Mouse (Mus musculus): ENCODE measurements around the gene Saxo1.

Gene Saxo1

GRCm38 (mm10) chr4:86558228-86558627 is at the start of gene Saxo1:
TSS of gene Saxo1 (minus strand) at chr4:86558328.
- DNase-seq (ENCODE audit: low spot score in 2 of 2): no peak

DNA sequence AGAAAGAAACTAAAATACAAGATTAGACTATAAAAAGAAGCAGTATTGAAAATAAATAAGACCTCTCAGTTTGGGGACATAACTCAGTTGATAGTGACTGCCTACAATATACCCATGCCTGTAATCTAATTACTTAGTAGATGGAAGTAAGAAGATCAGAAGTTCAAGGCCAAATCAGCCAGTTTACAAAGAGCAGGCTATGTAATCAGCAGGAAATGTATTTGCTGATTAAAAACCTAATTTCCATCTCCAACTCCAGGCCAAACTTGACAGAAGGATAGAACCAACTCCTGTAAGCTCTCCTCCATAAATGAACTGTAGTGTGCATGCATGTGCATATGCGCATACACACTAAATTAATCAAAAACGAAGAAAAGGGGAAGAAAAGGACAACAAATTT is 33.2 kb upstream of the Saxo1 start:
- DNase-seq (ENCODE audit: low spot score in 2 of 2): no peak

DNA sequence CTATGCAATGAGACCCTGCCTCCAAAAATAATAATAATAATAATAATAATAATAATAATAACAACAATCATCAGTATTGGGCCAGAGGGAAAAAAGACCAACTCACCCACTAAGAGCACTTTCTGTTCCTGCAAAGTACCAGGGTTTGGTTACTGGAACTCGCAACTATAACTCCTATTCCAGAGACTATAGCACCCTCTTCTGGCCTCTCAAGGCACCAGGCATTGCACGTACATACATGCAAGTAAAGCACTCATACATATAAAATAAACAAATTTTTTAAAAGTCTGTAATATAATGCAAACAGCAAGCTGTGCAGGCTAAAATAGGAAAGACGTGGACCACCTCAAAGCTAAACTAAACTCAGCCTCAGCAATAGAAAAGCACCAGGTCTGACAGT is 30.1 kb upstream of the Saxo1 start:
- no peak for DNase-seq (ENCODE audit: low spot score in 2 of 2)

DNA sequence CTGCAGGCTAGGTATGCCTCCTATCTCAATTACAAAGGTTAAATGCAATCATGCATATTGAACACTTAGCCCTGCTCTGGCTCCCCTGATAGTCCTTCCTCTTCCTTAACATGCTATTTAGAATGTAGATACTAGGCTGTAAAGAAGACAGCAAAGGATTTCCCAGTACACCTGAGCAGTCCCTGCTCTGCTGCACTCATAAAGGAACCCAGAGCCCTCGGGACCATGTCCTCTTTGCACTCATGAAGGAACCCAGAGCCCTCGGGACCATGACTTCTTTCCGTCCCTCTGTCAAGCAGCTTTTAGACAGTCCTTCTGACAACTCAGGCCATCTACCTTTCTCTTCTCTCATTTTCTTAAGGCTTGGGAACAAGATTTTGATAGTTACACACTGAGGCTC is 22.5 kb upstream of the Saxo1 start:
- no peak for DNase-seq (ENCODE audit: low spot score in 2 of 2)

- no peak for DNase-seq (ENCODE audit: low spot score in 2 of 2)
These were observed 21.9 kb upstream of the Saxo1 start for GRCm38 (mm10) chr4:86580056-86580455.

GRCm38 (mm10) chr4:86576630-86577225 is 18.6 kb upstream of the Saxo1 start:
- no peak for DNase-seq (ENCODE audit: low spot score in 2 of 2)

DNA sequence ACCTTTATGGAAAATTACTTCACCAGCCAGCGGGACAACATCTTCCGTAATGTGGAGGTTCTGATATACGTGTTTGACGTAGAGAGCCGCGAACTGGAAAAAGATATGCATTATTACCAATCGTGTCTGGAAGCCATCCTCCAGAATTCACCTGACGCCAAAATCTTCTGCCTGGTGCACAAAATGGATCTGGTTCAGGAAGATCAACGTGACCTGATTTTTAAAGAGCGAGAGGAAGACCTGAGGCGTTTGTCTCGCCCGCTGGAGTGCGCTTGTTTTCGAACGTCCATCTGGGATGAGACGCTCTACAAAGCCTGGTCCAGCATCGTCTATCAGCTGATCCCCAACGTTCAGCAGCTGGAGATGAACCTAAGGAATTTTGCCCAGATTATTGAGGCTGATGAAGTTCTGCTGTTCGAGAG is 18.0 kb upstream of the Saxo1 start:
- DNase-seq (ENCODE audit: low spot score in 2 of 2): peak in 1 of 2 experiments; percentile 39

DNA sequence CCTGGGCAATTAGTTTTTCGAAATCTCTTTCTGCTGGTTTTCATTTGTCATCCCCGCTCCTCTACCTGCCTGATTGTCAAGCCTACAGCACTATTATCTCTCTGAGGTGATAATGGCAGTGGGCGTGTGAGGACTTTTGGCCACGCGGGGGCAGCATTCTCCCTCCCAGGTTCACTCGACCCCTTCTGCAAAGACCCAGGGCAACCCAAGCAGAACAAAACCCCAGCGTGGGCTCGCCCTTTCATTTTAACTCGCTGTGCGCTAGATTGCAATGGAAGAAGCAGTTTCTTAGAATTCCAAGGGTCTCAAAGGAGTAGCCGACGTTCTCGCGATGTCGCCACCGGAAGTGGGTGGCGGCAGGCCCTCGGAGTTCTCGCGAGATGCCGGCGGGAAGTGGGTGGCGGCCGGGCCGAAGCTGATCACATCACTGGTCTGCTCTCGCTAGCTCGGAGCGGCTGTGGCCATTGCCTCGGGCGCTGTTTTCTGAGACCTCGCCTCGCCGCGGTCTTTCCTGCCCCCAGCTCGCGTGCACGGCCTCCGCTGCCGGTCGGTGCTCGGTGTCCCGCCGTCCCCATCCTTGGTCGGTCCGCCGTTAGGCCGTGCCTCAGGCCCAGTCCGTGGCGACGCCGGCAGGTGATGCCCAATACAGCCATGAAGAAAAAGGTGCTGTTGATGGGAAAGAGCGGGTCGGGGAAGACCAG is 17.3 kb upstream of the Saxo1 start, which contains the start of gene Rraga:
Gene Rraga, plus strand, starts transcription at position 386 of the 701 bp plus-strand sequence.
- DNase-seq (ENCODE audit: low spot score in 2 of 2): peak; percentile 84 to 94

DNA sequence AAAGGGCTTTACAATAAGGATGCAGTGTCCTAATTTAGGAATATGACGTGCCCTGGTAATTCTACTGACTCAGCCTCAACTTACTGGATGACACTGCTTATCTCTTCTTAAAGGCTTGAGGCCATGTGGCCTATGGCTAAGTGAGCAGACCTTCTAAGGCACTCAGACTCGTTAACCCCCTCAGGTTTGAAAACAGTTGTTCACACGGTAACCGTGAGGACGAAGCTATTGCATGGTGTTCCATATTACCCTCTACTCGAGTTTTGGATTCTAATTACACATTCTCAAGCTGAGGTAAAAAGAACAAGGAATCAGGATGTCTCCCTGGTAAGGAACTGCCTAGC is 16.8 kb upstream of the Saxo1 start:
- DNase-seq (ENCODE audit: low spot score in 2 of 2): peak in 1 of 2 experiments; percentile 15

GRCm38 (mm10) chr4:86561061-86561460 is 2.9 kb upstream of the Saxo1 start:
- DNase-seq (ENCODE audit: low spot score in 2 of 2): no peak

DNA sequence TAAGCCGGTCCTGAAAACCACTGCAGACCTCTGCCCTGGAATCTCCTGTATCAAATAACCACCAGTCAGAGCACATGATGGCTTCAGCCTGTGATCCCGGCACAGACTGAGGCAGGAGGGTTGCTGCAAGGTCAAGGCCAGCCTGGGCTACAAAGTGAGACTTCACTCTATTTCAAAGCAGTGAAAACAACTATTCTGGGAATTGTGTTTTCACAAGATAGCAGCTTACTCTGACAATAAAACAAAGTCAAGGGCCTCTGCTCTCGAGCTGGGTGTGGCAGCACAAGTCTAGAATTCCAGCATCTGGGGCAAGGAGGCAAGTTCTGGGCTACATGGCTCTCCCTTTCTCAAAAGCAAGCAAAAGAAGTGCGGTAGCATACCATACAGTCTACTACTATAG is 878 bp upstream of the Saxo1 start:
- no peak for DNase-seq (ENCODE audit: low spot score in 2 of 2)

- DNase-seq (ENCODE audit: low spot score in 2 of 2): no peak
These were observed 757 bp downstream of the Saxo1 start for GRCm38 (mm10) chr4:86557371-86557770.

GRCm38 (mm10) chr4:86555035-86555707 is 3.0 kb downstream of the Saxo1 start:
- DNase-seq (ENCODE audit: low spot score in 2 of 2): no peak

DNA sequence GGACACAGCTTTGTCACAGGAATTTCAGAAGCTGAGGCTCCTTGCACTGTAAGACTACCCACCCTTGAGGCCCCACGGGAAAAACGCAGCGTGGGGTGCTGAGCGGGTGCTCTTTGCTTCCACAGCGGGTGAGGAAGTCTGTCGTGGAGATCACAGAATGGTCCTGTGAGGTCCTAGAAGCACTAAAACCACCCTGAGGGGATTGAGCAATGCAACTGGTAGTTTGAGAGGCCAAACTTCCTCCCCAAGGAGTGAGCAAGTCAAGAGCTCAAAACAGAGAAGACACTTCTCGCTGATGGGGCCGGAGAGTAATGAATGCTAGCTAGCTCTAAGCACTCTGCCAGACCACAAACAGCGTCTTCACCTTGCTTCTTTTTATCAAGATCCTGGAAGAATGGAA is 9.8 kb downstream of the Saxo1 start:
- no peak for DNase-seq (ENCODE audit: low spot score in 2 of 2)

GRCm38 (mm10) chr4:86545615-86546014 is 12.5 kb downstream of the Saxo1 start:
- DNase-seq (ENCODE audit: low spot score in 2 of 2): no peak

- DNase-seq (ENCODE audit: low spot score in 2 of 2): no peak
These were observed 14.1 kb downstream of the Saxo1 start for GRCm38 (mm10) chr4:86543999-86544398.

DNA sequence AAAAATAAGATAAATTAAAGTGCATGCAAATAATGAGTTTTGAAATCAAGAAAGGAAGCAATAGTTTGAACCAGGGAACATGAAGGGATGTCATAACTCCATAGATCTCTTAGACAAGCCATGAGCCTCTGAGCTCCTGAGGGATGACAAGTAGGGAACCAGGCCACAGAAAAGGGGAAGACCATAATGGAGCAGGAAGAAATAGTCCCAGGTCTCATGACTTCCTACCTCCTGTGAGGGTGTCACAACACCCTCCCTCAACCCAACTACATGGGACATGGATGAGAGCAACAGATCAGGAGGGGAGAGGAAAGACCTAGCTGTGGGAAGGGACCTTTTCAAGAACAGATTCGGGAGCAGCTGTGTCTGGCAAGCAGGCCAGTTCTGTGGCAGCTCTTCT is 16.6 kb downstream of the Saxo1 start:
- DNase-seq (ENCODE audit: low spot score in 2 of 2): no peak

DNA sequence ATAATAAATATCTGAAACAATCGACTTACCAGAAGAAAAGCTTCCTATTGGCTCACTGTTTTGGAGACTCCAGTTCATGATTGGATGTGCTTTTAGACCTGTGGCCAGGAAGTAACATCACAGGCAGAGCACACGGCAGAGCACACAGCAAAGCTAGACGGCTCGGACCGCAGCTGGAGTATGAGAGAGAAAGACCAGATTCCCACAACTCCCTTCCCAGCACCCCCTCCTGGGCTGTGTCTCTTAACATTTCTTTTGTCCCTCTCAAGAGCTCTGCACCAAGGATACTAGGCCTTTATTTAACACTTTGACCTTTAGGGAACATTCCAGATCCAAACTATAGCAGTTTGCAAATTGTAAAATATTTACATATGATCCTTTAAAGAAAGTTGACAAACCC is 19.2 kb downstream of the Saxo1 start:
- no peak for DNase-seq (ENCODE audit: low spot score in 2 of 2)

- no peak for DNase-seq (ENCODE audit: low spot score in 2 of 2)
These were observed 20.2 kb downstream of the Saxo1 start for GRCm38 (mm10) chr4:86537972-86538371.

DNA sequence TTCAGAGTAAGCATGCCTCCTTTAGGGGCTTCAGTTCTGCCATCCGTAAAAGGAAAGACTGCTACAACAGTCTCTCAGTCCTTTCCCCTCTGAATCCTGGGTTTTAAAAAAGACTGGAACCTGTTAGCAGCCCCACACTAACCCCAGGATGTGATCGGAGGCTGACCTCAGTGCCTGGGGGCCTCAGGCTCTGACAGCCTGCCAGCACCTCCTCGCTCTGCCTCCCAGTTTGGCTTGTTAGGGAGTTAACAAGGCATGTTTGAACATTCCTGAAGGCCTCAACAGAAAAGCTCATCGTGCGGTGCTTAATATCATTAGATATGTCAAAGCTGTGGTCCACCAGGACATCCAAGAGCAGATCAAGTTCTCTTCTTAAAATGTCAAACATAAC is 24.0 kb downstream of the Saxo1 start:
- DNase-seq (ENCODE audit: low spot score in 2 of 2): no peak

DNA sequence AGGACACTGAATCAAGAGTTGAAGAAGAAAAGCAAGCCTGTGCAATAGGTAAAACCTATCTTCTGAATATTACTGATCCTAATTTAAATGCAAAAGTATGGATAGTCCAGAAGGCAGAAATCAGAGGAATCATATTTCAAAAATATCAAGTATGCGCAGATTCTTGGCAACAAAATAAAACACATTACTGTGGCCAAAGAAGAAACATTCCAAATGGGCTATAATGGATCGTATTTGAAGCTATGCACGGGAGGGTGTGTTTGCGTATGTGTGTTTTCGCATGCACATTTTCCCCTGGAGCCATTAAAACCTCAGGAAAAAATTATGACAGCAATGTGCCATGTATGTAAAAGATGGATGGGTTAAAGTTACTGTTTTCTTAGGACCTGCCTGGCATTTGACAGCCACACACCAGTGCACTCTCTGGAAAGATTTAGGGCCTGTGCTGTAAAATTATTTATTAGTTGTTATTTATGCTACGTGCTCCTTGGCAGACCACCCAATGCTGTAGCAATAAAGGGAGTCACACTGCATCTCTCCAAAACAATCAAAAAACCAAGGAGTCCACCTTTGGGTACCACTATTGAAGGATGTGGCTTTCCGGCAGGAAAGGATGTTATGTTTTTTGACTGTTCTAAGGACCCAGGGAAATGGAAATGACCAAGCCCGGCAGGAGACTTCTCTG is 24.6 kb downstream of the Saxo1 start:
- DNase-seq (ENCODE audit: low spot score in 2 of 2): no peak

DNA sequence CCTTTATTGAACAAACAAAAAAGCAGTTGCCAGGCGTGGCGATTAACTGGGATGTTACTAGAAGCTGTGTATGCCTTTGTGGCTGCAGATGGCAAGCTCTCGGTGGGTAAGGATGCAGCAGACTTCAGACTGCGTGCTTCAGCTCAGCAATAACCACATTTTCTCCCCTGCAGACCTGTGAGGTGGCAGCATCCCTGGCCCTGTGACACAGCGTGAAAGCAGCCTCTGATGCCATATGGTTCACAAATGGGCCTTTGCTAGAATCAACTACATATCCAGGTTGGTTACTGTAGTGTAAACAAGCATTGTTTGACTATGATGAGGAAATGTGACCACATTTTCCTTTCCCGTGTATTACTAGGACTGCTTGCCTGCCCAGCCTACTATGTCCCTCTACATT is 29.0 kb downstream of the Saxo1 start:
- DNase-seq (ENCODE audit: low spot score in 2 of 2): no peak

All from left cerebral cortex, adult 9 months (tissue).